Comparison of ENCODE assay signal across 15 mouse cellular contexts in genomic region chr10:26949667-26950066, GRCm38 (mm10).
A peak's percentile ranks its signal among the peaks of the same experiment; 100 is the strongest.
DNase-seq lines count a peak whose midpoint lies in the region; ATAC-seq and TF ChIP-seq lines count a peak whose summit lies in the region.
"Had no signal": no experiment of that assay in that cellular context is flagged by ENCODE, and none has a peak within 500 bp of the region (broad histone marks: within the 10 kb centered on the region; RNA-seq: fewer than 3 reads in every experiment).

No protein-coding gene starts in this region.

- no peaks in the 10 kb centered on the region for H3K36me3 ChIP-seq in intestine, postnatal 0 days (ENCODE audit: control insufficient read depth, insufficient read depth)
- H3K36me3 ChIP-seq in intestine, embryonic 16.5 days (ENCODE audit: control insufficient read depth, insufficient read depth, low read length) = no peaks in the 10 kb centered on the region
- H3K36me3 ChIP-seq: embryonic facial prominence, embryonic 12.5 days; heart, embryonic 15.5 days had no signal

- peak; percentile 21; the same call in 1 of the 2 replicates for TF ChIP-seq CTCF in intestine, postnatal 0 days (IDR thresholded peaks at IDR 0.05; ENCODE audit: low read depth)
- TF ChIP-seq CTCF in Patski (IDR thresholded peaks at IDR 0.05) = peak; percentile 6

- no peak overlapping the region for H3K4me3 ChIP-seq in intestine, postnatal 0 days (ENCODE audit: low read depth, low read length)
- no peak overlapping the region for H3K4me3 ChIP-seq in intestine, embryonic 16.5 days (ENCODE audit: low read length)
- H3K4me3 ChIP-seq: embryonic facial prominence, embryonic 12.5 days; heart, embryonic 15.5 days had no signal

- H3K4me2 ChIP-seq in intestine, postnatal 0 days (replicated peaks; ENCODE audit: low read depth) = no peak overlapping the region
- no peak overlapping the region for H3K4me2 ChIP-seq in intestine, embryonic 16.5 days (ENCODE audit: low read depth, low read length)
- H3K4me2 ChIP-seq: embryonic facial prominence, embryonic 12.5 days; heart, embryonic 15.5 days had no signal

- no peak for ATAC-seq in intestine, postnatal 0 days
- ATAC-seq in intestine, embryonic 16.5 days = no peak
- ATAC-seq in Patski = no peak
- ATAC-seq in erythroid progenitor cell, adult 5-6 weeks (replicated peaks; ENCODE audit: low FRiP score, poor library complexity, severe bottlenecking) = 0 out of 2 replicates have a peak, but pooled peaks have one; percentile 34
- peak; percentile 77 for ATAC-seq in megakaryocyte-erythroid progenitor cell, adult 5-6 weeks (replicated peaks; ENCODE audit: low FRiP score, low TSS enrichment, poor library complexity, severe bottlenecking)
- ATAC-seq: forebrain, embryonic 14.5 days had no signal

- POLR2A ChIA-PET in Patski (lab: Charles Lee) = no interaction called here

- no peak overlapping the region for H3K9ac ChIP-seq in intestine, postnatal 0 days (ENCODE audit: low read depth, low read length)
- H3K9ac ChIP-seq in intestine, embryonic 16.5 days (ENCODE audit: low read depth, low read length) = no peak overlapping the region
- H3K9ac ChIP-seq: embryonic facial prominence, embryonic 12.5 days; heart, embryonic 15.5 days had no signal

- 72% methylated on average over 8 of the region's 8 CpGs for WGBS in intestine, postnatal 0 days
- WGBS in intestine, embryonic 16.5 days = 73% methylated on average over 8 of the region's 8 CpGs

- CTCF ChIA-PET in Patski (lab: Charles Lee) = no interaction called here

- no peak overlapping the region for H3K27ac ChIP-seq in intestine, postnatal 0 days (ENCODE audit: low read depth, low read length)
- H3K27ac ChIP-seq in intestine, embryonic 16.5 days (ENCODE audit: low read length) = no peak overlapping the region
- H3K27ac ChIP-seq: embryonic facial prominence, embryonic 12.5 days; heart, embryonic 15.5 days; kidney, postnatal 0 days had no signal

- DNase-seq in Patski (ENCODE audit: low read depth, low spot score) = no peak
- DNase-seq in layer of hippocampus, postnatal 25 days (ENCODE audit: extremely low spot score in 1 of 2, low spot score in 1 of 2) = no peak
- no peak for DNase-seq in kidney, postnatal 25 days
- DNase-seq: cerebellum, adult 9-10 months; gastrocnemius, postnatal 14 days; lung, postnatal 36 days; thymus, postnatal 25 days had no signal

- no peaks in the 10 kb centered on the region for H3K27me3 ChIP-seq in intestine, postnatal 0 days (replicated peaks; ENCODE audit: control insufficient read depth, insufficient read depth, low read length)
- no peaks in the 10 kb centered on the region for H3K27me3 ChIP-seq in intestine, embryonic 16.5 days (replicated peaks; ENCODE audit: control insufficient read depth, insufficient read depth, low read length)
- no peaks in the 10 kb centered on the region for H3K27me3 ChIP-seq in Patski
- H3K27me3 ChIP-seq: embryonic facial prominence, embryonic 12.5 days; heart, embryonic 15.5 days had no signal

- H3K4me1 ChIP-seq in intestine, postnatal 0 days (replicated peaks; ENCODE audit: control insufficient read depth, insufficient read depth, low read length) = no peaks in the 10 kb centered on the region
- no peaks in the 10 kb centered on the region for H3K4me1 ChIP-seq in intestine, embryonic 16.5 days (ENCODE audit: control insufficient read depth, insufficient read depth, low read length)
- H3K4me1 ChIP-seq: embryonic facial prominence, embryonic 12.5 days; heart, embryonic 15.5 days had no signal

- H3K9me3 ChIP-seq in intestine, postnatal 0 days (ENCODE audit: control insufficient read depth) = no peaks in the 10 kb centered on the region
- no peaks in the 10 kb centered on the region for H3K9me3 ChIP-seq in intestine, embryonic 16.5 days (ENCODE audit: control insufficient read depth, low read length)
- H3K9me3 ChIP-seq: embryonic facial prominence, embryonic 12.5 days; heart, embryonic 15.5 days had no signal

- in situ Hi-C loops in Patski (cut with MboI; ENCODE audit: low pct_unique_long_range_greater_than_20kb) = no loop called here

Comparison
In these comparisons a context has a peak if more than half of its experiments do, and no peak if none do; other contexts are left out.
1. ATAC-seq: peak in erythroid progenitor cell, adult 5-6 weeks (single experiment) and megakaryocyte-erythroid progenitor cell, adult 5-6 weeks (single experiment); none in intestine, postnatal 0 days (single experiment), intestine, embryonic 16.5 days (single experiment) and Patski (single experiment).